Mouse (Mus musculus) forebrain, embryonic 12.5 days (tissue): Measurements from ENCODE around the gene Cklf. TPM values are rescaled to one million over a fixed set of nuclear protein-coding genes. Genes with fewer than 3 reads are reported as not detected.

Experiments
- ATAC-seq: fragments of 200-750 bp; cut with Nextera tagmentation; 2 replicates; pipeline ENCODE4 v1.8.0; 2017; ENCODE audit warnings: moderate TSS enrichment; ENCODE audit not compliant: low FRiP score
- H3K27ac ChIP-seq: fragments of 300-500 bp; sonication (generic); 2 replicates; pipeline ENCODE4 v1.5.1; 2016; ENCODE audit warnings: mild to moderate bottlenecking
- H3K27me3 ChIP-seq: fragments of 300-500 bp; sonication (generic); 2 replicates; pipeline ENCODE4 v1.6.1; 2016; ENCODE audit warnings: mild to moderate bottlenecking
- H3K36me3 ChIP-seq: fragments of 300-500 bp; sonication (generic); replicated peaks from 2 replicates; pipeline ENCODE4 v1.6.1; 2016; ENCODE audit warnings: mild to moderate bottlenecking
- H3K4me1 ChIP-seq: fragments of 300-500 bp; sonication (generic); 2 replicates; pipeline ENCODE4 v1.6.1; 2016
- H3K4me2 ChIP-seq: fragments of 300-500 bp; sonication (generic); 2 replicates; pipeline ENCODE4 v1.6.1; 2016; ENCODE audit warnings: mild to moderate bottlenecking, moderate library complexity
- H3K4me3 ChIP-seq: fragments of 300-500 bp; sonication (generic); replicated peaks from 2 replicates; pipeline ENCODE4 v1.5.1; 2016; ENCODE audit warnings: mild to moderate bottlenecking
- H3K9ac ChIP-seq: fragments of 300-500 bp; sonication (generic); 2 replicates; pipeline ENCODE4 v1.6.1; 2016; ENCODE audit warnings: mild to moderate bottlenecking
- H3K9me3 ChIP-seq: fragments of 300-500 bp; sonication (generic); 2 replicates; pipeline ENCODE4 v1.6.1; 2016
- WGBS: fragments of 180-500 bp; shearing (Covaris S2); methylation state at CpG from one replicate; pipeline ENCODE4 v1.1.7; 2016; 5-methylcytosine and 5-hydroxymethylcytosine counted together
- polyA plus RNA-seq: library from polyadenylated mRNA; unstranded; fragments of >200 nt; fragmentation: Nextera tagmentation; extraction: Ambion mirVana; gene quantifications from 2 replicates; pipeline ENCODE4 v1.2.1, GENCODE M21; 2016

Cklf gene
- 39.6 and 45.2 TPM in 2 replicates for polyA plus RNA-seq

- peak within 1 kb of the TSS; percentile 86 for H3K27ac ChIP-seq
- no peaks in the 10 kb centered on the region for H3K27me3 ChIP-seq
- H3K9me3 ChIP-seq, result no peaks in the 10 kb centered on the region
- peak within 1 kb of the TSS; percentile 73 for H3K4me2 ChIP-seq
- WGBS, result 3% methylated on average over 41 of the region's 41 CpGs
- H3K36me3 ChIP-seq, result no peaks in the 10 kb centered on the region
- ATAC-seq, result peak; percentile 89
- peak within 1 kb of the TSS; percentile 67 for H3K4me3 ChIP-seq
- peaks cover 21% of the 10 kb centered on the region for H3K4me1 ChIP-seq
- peak within 1 kb of the TSS; percentile 66 for H3K9ac ChIP-seq
Measured at GRCm38 (mm10) chr8:104250439-104251367, at the start of gene Cklf. Gene Cklf (plus strand): TSS chr8:104250861.

DNA sequence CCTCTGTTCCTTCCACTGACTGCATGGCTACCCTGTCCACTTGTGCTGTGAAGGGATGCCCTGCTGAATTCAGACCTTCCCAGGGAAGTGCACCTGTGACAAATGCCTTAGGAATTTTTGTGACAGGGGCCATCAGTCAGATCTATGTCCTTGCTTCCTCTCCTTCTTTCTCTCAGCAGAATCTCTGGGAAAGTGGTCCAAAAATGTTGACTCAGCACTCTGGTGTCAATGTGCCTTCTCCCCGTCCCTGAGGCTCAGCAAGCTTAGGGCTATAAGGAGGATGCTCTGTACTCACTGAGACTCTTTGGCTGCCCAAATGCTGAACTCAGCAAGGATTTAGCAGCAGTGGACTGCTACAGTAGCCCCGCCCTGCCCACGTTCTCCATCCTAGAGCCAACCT, 49.0 kb upstream of the Cklf start:
- no peak overlapping the region for H3K4me2 ChIP-seq
- H3K9ac ChIP-seq, result no peak overlapping the region
- WGBS, result 84% methylated on average over 3 of the region's 3 CpGs
- H3K4me1 ChIP-seq, result no peaks in the 10 kb centered on the region
- no peak overlapping the region for H3K4me3 ChIP-seq
- H3K36me3 ChIP-seq, result no peaks in the 10 kb centered on the region
- H3K27ac ChIP-seq, result no peak overlapping the region
- ATAC-seq, result no peak
- no peaks in the 10 kb centered on the region for H3K9me3 ChIP-seq
- H3K27me3 ChIP-seq, result no peaks in the 10 kb centered on the region

DNA sequence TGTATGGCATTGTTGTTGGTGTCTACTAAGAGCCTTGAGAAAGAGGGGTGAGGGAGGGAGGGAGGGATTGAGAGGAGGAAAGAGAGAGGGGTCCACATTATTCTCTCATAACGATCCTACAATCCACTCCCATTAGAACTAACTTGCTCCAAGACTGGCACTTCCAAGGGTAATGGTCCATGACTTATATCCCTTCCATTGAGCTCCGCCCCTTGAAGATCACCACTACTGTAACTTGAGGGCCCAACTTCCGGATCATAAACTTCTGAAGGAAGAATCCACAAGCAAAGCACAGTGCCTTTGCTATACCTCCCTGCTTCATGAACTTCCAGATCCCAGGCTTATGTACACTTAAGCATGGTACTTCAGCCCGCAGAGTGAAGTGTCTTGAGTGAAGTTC, 48.3 kb upstream of the Cklf start:
- Histone ChIP-seq H3K27me3 (no peaks in the 10 kb centered on the region), H3K9me3 (no peaks in the 10 kb centered on the region), H3K4me1 (no peaks in the 10 kb centered on the region), H3K9ac (no peak overlapping the region), H3K36me3 (no peaks in the 10 kb centered on the region), H3K4me2 (no peak overlapping the region), H3K27ac (no peak overlapping the region), H3K4me3 (no peak overlapping the region)
- ATAC-seq, result no peak
- 90% methylated on average over 4 of the region's 4 CpGs for WGBS

DNA sequence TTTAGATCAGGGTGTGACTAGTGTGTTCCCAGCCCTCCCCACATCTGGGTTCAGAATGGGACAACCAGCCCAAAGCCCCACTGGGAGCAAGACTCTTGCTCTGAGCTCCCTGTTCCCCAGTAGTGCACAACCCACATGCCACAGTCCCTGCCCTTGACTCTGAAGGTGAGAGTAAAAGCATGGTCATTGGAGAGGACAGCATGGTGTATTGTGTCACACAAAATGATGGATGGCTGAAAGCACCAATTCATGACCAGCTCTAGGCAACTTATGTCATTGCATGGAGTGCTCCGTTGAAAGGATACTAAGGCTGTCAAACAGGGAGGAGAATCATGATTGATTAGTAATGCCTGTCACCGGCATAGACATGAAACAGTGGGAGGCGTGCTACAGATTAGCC, 45.4 kb upstream of the Cklf start:
- ATAC-seq, result no peak
- 89% methylated on average over 3 of the region's 3 CpGs for WGBS
- Histone ChIP-seq H3K9me3 (0 out of 2 replicates have a peak, but pooled peaks cover 5% of the 10 kb centered on the region), H3K36me3 (no peaks in the 10 kb centered on the region), H3K27me3 (no peaks in the 10 kb centered on the region), H3K4me3 (no peak overlapping the region), H3K4me1 (no peaks in the 10 kb centered on the region), H3K4me2 (no peak overlapping the region), H3K27ac (no peak overlapping the region), H3K9ac (no peak overlapping the region)

- no peak overlapping the region for H3K27ac ChIP-seq
- no peak overlapping the region for H3K4me2 ChIP-seq
- no peaks in the 10 kb centered on the region for H3K36me3 ChIP-seq
- H3K4me3 ChIP-seq, result no peak overlapping the region
- 91% methylated on average over 5 of the region's 5 CpGs for WGBS
- H3K27me3 ChIP-seq, result no peaks in the 10 kb centered on the region
- no peak for ATAC-seq
- H3K9me3 ChIP-seq, result no peaks in the 10 kb centered on the region
- H3K9ac ChIP-seq, result no peak overlapping the region
- peaks cover 6% of the 10 kb centered on the region for H3K4me1 ChIP-seq
Measured at GRCm38 (mm10) chr8:104217601-104218000, 33.1 kb upstream of the Cklf start.

- Histone ChIP-seq H3K9ac (no peak overlapping the region), H3K9me3 (0 out of 2 replicates have a peak, but pooled peaks cover under 1% of the 10 kb centered on the region), H3K4me1 (no peaks in the 10 kb centered on the region), H3K27ac (no peak overlapping the region), H3K36me3 (peaks cover 8% of the 10 kb centered on the region), H3K4me2 (no peak overlapping the region), H3K27me3 (no peaks in the 10 kb centered on the region), H3K4me3 (no peak overlapping the region)
- ATAC-seq, result peak; percentile 47; the same call in 1 of the 2 replicates
- WGBS, result 22% methylated on average over 11 of the region's 11 CpGs
Measured at GRCm38 (mm10) chr8:104219079-104219478, 31.6 kb upstream of the Cklf start.

GRCm38 (mm10) chr8:104219806-104220205, 30.9 kb upstream of the Cklf start:
- peak; percentile 71 for ATAC-seq
- Histone ChIP-seq H3K36me3 (peaks cover 8% of the 10 kb centered on the region), H3K4me2 (no peak overlapping the region), H3K9ac (no peak overlapping the region), H3K4me3 (no peak overlapping the region), H3K9me3 (peaks cover 8% of the 10 kb centered on the region; the same call in 1 of the 2 replicates), H3K27me3 (no peaks in the 10 kb centered on the region), H3K4me1 (no peaks in the 10 kb centered on the region), H3K27ac (no peak overlapping the region)
- 44% methylated on average over 5 of the region's 5 CpGs for WGBS

DNA sequence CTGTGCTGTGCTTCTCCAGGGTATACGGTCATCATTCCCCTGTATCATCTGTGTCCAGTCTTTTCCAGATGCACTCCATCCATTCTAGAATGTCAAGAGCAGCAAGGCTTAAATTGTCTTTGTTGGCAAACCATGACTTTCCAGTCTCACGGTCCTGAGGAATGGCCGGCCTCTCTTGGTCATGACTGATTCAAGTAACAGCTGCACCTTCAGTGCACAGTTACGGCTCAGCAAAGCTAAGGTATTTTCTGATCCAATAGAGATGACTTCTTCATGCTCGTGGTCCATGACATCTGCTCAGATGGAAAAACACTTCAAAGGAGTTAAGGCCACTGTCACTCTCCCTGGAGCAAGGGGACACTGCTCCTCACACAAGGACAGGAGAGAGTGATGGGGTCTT, 23.6 kb upstream of the Cklf start:
- no peak overlapping the region for H3K27ac ChIP-seq
- WGBS, result 93% methylated on average over 5 of the region's 5 CpGs
- H3K36me3 ChIP-seq, result peaks cover 76% of the 10 kb centered on the region
- ATAC-seq, result no peak
- H3K4me2 ChIP-seq, result no peak overlapping the region
- no peak overlapping the region for H3K4me3 ChIP-seq
- H3K9ac ChIP-seq, result no peak overlapping the region
- peaks cover 8% of the 10 kb centered on the region; the same call in 1 of the 2 replicates for H3K9me3 ChIP-seq
- H3K27me3 ChIP-seq, result no peaks in the 10 kb centered on the region
- no peaks in the 10 kb centered on the region for H3K4me1 ChIP-seq

GRCm38 (mm10) chr8:104230377-104230776, 20.3 kb upstream of the Cklf start:
- H3K36me3 ChIP-seq, result peaks cover 85% of the 10 kb centered on the region
- no peaks in the 10 kb centered on the region for H3K27me3 ChIP-seq
- H3K4me1 ChIP-seq, result no peaks in the 10 kb centered on the region
- 93% methylated on average over 9 of the region's 9 CpGs for WGBS
- no peaks in the 10 kb centered on the region for H3K9me3 ChIP-seq
- H3K27ac ChIP-seq, result no peak overlapping the region
- no peak overlapping the region for H3K4me2 ChIP-seq
- H3K9ac ChIP-seq, result no peak overlapping the region
- H3K4me3 ChIP-seq, result no peak overlapping the region
- ATAC-seq, result no peak

DNA sequence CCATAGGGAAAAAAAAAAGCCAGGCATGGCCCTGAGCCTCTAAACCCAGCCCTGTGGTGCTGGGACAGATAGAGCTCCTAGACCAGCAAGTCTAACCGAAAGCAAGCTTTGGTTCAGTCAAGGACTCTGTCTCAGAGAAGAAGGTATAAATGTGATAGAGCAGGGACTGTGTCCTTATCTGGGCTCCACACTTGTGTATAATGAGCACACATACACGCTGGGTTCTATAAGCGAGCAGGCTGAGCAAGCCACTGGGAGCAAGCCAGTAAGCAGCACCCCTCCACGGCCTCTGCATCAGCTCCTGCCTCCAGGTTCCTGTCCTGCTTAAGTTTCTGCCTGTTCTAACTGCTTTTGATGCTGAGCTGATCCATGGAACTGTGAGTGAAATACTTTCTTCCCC, 18.6 kb upstream of the Cklf start:
- H3K36me3 ChIP-seq, result peaks cover 86% of the 10 kb centered on the region
- 100% methylated on average over 4 of the region's 4 CpGs for WGBS
- no peaks in the 10 kb centered on the region for H3K4me1 ChIP-seq
- no peak overlapping the region for H3K9ac ChIP-seq
- H3K4me3 ChIP-seq, result no peak overlapping the region
- H3K4me2 ChIP-seq, result no peak overlapping the region
- ATAC-seq, result no peak
- no peak overlapping the region for H3K27ac ChIP-seq
- no peaks in the 10 kb centered on the region for H3K27me3 ChIP-seq
- no peaks in the 10 kb centered on the region for H3K9me3 ChIP-seq

GRCm38 (mm10) chr8:104232919-104233318, 17.7 kb upstream of the Cklf start:
- no peaks in the 10 kb centered on the region for H3K27me3 ChIP-seq

DNA sequence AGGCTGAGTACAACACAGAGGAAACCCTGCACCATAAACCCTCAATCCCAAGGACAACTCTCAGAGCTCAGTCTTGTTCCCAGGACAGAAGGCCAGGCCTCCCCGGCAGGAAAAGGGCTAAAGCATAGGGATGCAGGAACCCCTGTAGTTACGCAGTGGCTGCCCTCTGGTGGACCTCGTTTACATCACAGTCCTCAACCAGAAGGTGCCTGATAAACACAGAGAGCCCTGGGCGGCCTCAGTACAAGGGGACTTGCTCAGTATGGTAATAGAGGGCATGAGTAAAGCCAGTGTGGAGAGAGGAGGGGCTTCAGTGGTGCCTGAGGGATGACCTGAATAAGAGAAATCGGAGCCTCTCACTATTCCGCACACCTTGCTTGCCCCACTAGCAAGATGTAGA, 16.1 kb upstream of the Cklf start:
- ATAC-seq, result peak; percentile 33; the same call in 1 of the 2 replicates
- Histone ChIP-seq H3K9me3 (no peaks in the 10 kb centered on the region), H3K27ac (no peak overlapping the region), H3K4me1 (no peaks in the 10 kb centered on the region), H3K27me3 (no peaks in the 10 kb centered on the region), H3K9ac (no peak overlapping the region), H3K4me2 (no peak overlapping the region), H3K4me3 (no peak overlapping the region), H3K36me3 (peaks cover 87% of the 10 kb centered on the region)
- 44% methylated on average over 6 of the region's 6 CpGs for WGBS

More at GRCm38 (mm10) chr8:104232919-104233318, 17.7 kb upstream of the Cklf start:
- H3K4me1 ChIP-seq, result no peaks in the 10 kb centered on the region
- H3K36me3 ChIP-seq, result peaks cover 86% of the 10 kb centered on the region
- no peak overlapping the region for H3K4me3 ChIP-seq
- H3K4me2 ChIP-seq, result no peak overlapping the region
- ATAC-seq, result no peak
- H3K9me3 ChIP-seq, result no peaks in the 10 kb centered on the region
- 93% methylated on average over 5 of the region's 5 CpGs for WGBS
- H3K9ac ChIP-seq, result no peak overlapping the region
- no peak overlapping the region for H3K27ac ChIP-seq

DNA sequence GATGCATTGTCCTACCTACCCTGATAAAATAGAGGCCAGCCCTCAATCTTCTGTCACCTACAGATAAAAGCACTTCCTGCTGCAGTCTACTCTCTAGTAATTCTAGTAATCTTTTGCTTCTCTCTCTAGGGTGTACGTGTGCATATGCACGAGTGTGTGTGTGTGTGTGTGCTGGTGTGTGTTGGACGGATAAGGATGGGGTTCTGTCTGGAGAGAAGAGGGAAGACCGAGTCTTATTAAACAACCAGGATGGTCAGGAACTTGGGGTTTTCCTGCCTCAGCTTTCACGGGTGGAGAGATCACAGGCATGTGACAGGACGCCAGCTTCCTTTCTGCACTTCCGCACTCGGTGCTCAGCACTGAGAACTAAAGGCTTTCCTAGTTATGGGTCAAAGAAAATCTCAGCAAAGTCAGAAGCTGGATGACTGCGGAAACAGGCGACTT, 11.2 kb upstream of the Cklf start:
- Histone ChIP-seq H3K9me3 (no peaks in the 10 kb centered on the region), H3K36me3 (peaks cover 83% of the 10 kb centered on the region), H3K4me2 (no peak overlapping the region), H3K27ac (no peak overlapping the region), H3K4me3 (no peak overlapping the region), H3K27me3 (no peaks in the 10 kb centered on the region), H3K4me1 (no peaks in the 10 kb centered on the region), H3K9ac (no peak overlapping the region)
- ATAC-seq, result no peak
- 89% methylated on average over 10 of the region's 10 CpGs for WGBS
